Mouse (Mus musculus) cerebellum, adult 2 months (tissue): Measurements from ENCODE around the gene Twf2. TPM values are rescaled to one million over a fixed set of nuclear protein-coding genes. Genes with fewer than 3 reads are reported as not detected.

Experiments used
- DNase-seq, 2 experiments: peaks; one replicate each; pipeline ENCODE4 v3.0.0; 2021
- H3K27ac ChIP-seq: fragments of 200-500 bp; 2 replicates; pipeline ENCODE4 v1.5.1; 2012; ENCODE audit warnings: low read length, control low read depth, inconsistent platforms; ENCODE audit not compliant: insufficient read depth
- H3K27me3 ChIP-seq: fragments of 200-500 bp; 2 replicates; pipeline ENCODE4 v1.6.1; 2012; ENCODE audit warnings: inconsistent platforms, mild to moderate bottlenecking, low read length, moderate library complexity; ENCODE audit not compliant: control insufficient read depth, insufficient read depth
- H3K4me1 ChIP-seq: fragments of 200-500 bp; 2 replicates; pipeline ENCODE4 v1.6.1; 2011; ENCODE audit warnings: low read length; ENCODE audit not compliant: control insufficient read depth, insufficient read depth
- H3K4me3 ChIP-seq: fragments of 200-500 bp; replicated peaks from 2 replicates; pipeline ENCODE3; 2011; ENCODE audit warnings: mild to moderate bottlenecking, low read depth, low read length, control low read depth; ENCODE audit not compliant: insufficient read depth
- CTCF ChIP-seq: fragments of 200-500 bp; IDR thresholded peaks from 2 replicates; pipeline ENCODE4 v1.5.1; 2011; ENCODE audit warnings: low read depth, mild to moderate bottlenecking, control low read depth, low read length, moderate library complexity, borderline replicate concordance; ENCODE audit not compliant: insufficient read depth
- POLR2A ChIP-seq: fragments of 200-500 bp; IDR thresholded peaks from 2 replicates; pipeline ENCODE4 v1.6.1; 2011; ENCODE audit warnings: low read length, control low read depth, borderline replicate concordance; ENCODE audit not compliant: insufficient read depth
- WGBS: fragments of 180-500 bp; shearing (Covaris S2); methylation state at CpG from one replicate; pipeline ENCODE4 v1.1.7; 2018; 5-methylcytosine and 5-hydroxymethylcytosine counted together
- polyA plus RNA-seq: library from polyadenylated mRNA; depleted of rRNA; stranded (reverse); fragments of >200 nt; gene quantifications from 2 replicates; pipeline ENCODE4 v1.2.3, GENCODE M21; 2012; rRNA removed

Twf2 gene
- 54.7 and 59.1 TPM in 2 replicates for polyA plus RNA-seq

DNA sequence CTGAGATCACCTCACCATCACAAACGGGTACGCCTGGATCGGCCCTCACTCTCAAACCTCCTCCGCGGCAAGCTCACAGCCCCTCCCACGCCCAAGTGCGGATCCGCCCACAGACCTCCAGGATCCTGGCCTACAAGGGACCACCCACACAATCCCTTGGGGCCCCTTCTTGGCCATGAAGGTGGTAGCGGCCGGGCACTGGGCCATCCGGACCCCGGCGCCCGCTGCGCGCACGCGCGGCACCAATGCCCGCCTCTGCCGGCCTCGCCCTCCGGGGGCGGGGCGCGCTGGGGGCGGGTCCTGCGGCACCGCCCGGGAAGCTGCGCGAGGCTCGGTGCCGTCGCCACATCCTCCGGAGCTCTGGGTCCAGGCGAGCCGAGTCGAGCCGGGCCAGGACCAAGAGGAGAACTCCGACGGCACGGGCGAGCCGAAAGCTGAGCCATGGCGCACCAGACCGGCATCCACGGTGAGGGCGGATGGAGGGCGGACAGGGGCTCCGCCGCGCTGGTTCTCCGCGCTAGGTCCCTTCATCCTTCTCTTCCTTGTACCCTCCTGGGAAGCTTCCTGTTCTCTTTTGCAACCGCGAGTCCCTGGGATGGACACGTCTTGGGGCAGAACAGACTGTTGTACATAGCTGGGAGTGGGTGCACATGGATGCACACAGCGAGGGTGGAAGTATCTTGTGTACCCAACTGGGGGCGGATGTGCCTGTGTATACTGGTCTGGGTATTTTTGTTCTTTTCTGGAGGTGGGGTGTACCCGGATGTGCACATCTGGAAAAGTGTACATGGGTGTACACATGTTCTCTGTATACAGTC, at the start of gene Twf2:
Gene Twf2, plus strand, starts transcription at position 290 of the 818 bp plus-strand sequence.
- H3K27ac ChIP-seq: peak within 1 kb of the TSS; percentile 90
- no peak for TF ChIP-seq CTCF
- peak; percentile 73 for TF ChIP-seq POLR2A
- H3K27me3 ChIP-seq: no peaks in the 10 kb centered on the region
- peak within 1 kb of the TSS; percentile 71 for H3K4me3 ChIP-seq
- 1% methylated on average over 58 of the region's 61 CpGs for WGBS
- peaks cover 37% of the 10 kb centered on the region for H3K4me1 ChIP-seq
- DNase-seq: peak; percentile 90 to 92

DNA sequence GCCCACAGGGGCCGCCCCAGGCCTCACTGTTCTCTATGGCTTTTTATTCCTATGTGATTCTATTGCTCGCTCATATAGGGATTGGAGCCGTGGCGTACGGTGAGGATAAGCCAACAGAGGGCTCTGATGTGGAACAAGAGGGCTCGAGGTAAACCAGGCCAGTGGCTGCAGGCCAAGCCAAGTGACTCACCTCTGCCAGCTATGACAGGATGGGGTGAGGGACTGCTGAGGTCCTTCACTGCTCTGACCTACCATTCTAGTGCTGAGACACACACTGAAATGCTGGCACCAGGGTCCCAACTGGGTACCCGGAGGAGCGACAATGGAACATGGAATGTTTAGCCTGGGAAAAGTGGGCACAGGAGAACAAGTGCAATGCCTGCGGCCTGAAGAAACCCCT, 48.8 kb upstream of the Twf2 start:
- Histone ChIP-seq H3K27me3 (no peaks in the 10 kb centered on the region), H3K4me1 (peaks cover 11% of the 10 kb centered on the region), H3K4me3 (no peak overlapping the region), H3K27ac (no peak overlapping the region)
- TF ChIP-seq POLR2A (no peak), CTCF (no peak)
- 58% methylated on average over 9 of the region's 9 CpGs for WGBS
- DNase-seq: peak; percentile 54 to 76

GRCm38 (mm10) chr9:106156419-106156818, 46.5 kb upstream of the Twf2 start:
- 34% methylated on average over 5 of the region's 5 CpGs for WGBS
- Histone ChIP-seq H3K27me3 (no peaks in the 10 kb centered on the region), H3K4me1 (peaks cover 8% of the 10 kb centered on the region), H3K4me3 (no peak overlapping the region), H3K27ac (no peak overlapping the region)
- DNase-seq: peak; percentile 69 to 70
- peak; percentile 61; the same call in 1 of the 2 replicates for TF ChIP-seq CTCF
- no peak for TF ChIP-seq POLR2A

DNA sequence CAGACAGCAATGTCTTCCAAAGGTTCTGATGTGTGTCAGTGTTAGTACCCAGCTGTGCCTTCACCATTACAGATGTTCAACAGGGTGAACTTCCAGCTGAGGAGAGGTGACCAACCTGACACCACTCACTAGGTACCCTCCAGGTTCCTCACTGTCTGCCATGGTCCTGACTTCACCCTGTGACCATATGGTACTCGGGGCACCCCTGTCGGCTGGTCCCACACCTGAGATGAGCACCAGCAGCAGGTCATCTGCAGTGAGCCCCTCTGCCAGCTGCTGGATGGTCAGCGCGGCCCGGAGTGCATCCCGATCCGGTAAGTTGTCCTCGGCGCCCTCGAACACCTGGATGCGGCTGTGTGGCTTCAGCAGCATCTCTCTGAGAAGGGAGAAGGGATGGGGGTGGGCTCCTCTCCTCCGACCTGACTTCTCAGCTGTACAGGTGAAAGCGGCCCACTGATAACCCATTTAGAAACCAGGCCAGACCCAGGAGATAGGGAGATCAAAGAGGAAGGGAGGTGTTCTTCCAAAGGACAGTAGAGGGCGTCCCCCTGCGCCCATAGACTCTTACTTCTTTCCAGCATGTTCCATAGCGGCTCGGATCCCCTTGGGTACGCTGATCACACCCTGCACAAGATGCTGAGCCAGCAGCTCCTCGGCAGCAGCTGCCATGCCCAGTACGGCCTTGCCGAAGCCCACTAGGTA, 45.8 kb upstream of the Twf2 start:
- Histone ChIP-seq H3K27me3 (no peaks in the 10 kb centered on the region), H3K4me3 (no peak overlapping the region), H3K27ac (no peak overlapping the region), H3K4me1 (peaks cover 8% of the 10 kb centered on the region)
- DNase-seq: no peak
- 76% methylated on average over 21 of the region's 21 CpGs for WGBS
- TF ChIP-seq POLR2A (no peak), CTCF (no peak)

- Histone ChIP-seq H3K4me3 (no peak overlapping the region), H3K4me1 (peaks cover 8% of the 10 kb centered on the region), H3K27me3 (no peaks in the 10 kb centered on the region), H3K27ac (no peak overlapping the region)
- TF ChIP-seq CTCF (no peak), POLR2A (no peak)
- no peak for DNase-seq
- WGBS: 82% methylated on average over 10 of the region's 10 CpGs
Measured at GRCm38 (mm10) chr9:106157623-106157925, 45.3 kb upstream of the Twf2 start.

- H3K4me3 ChIP-seq: no peak within 1 kb of the TSS
- WGBS: 70% methylated on average over 6 of the region's 6 CpGs
- H3K27ac ChIP-seq: no peak within 1 kb of the TSS
- peaks cover 8% of the 10 kb centered on the region for H3K4me1 ChIP-seq
- TF ChIP-seq POLR2A (no peak), CTCF (no peak)
- no peaks in the 10 kb centered on the region for H3K27me3 ChIP-seq
- no peak for DNase-seq
Measured at GRCm38 (mm10) chr9:106158037-106158491, 44.8 kb upstream of the Twf2 start, which contains the start of gene Glyctk. Glyctk (minus strand) TSS chr9:106158138.

DNA sequence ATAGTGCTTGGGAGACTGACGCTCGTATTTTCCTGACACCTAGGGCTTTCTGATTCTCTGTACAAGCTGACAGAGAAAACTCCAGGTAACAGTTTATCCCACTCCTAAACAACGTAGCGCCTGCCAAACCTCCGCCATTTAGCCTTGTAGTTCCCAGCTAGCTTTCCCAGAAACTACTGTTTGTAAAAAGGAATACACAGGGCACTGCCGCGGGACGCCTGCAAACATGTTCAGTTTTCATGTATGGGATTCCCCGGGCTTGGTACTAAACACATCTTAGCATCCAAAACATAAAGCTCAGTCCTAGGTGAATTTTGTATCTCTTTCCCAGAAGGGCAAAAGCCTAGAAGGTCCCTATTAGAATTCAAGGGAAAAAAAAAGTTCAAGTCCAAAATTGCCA, 43.7 kb upstream of the Twf2 start:
- no peaks in the 10 kb centered on the region for H3K27me3 ChIP-seq
- H3K27ac ChIP-seq: no peak overlapping the region
- WGBS: 80% methylated on average over 9 of the region's 9 CpGs
- no peak overlapping the region for H3K4me3 ChIP-seq
- TF ChIP-seq POLR2A: no peak
- no peak for TF ChIP-seq CTCF
- peaks cover 2% of the 10 kb centered on the region for H3K4me1 ChIP-seq
- no peak for DNase-seq
